Mouse (Mus musculus): Measurements from ENCODE around the gene Adamts17. TPM values are rescaled to one million over a fixed set of nuclear protein-coding genes. Genes with fewer than 3 reads are reported as not detected.

Adamts17 gene
- total and polyA plus RNA-seq, 3 experiments: not detected

GRCm38 (mm10) chr7:66847299-66847698, 7.8 kb downstream of the Adamts17 start:
- dilution Hi-C loops (cut with MboI; ENCODE audit: extremely low pct_ligation_motif_present, extremely low pct_unique_long_range_greater_than_20kb, low sequenced_read_pairs): no loop called here
- H3K9ac ChIP-seq (ENCODE audit: insufficient read depth, low read depth): no peak overlapping the region
- no peaks in the 10 kb centered on the region for H3K79me2 ChIP-seq (replicated peaks; ENCODE audit: control insufficient read depth, extremely low read depth, insufficient read depth, poor library complexity, severe bottlenecking)
- no peaks in the 10 kb centered on the region for H3K9me3 ChIP-seq (replicated peaks; ENCODE audit: low read length)
- H3K36me3 ChIP-seq (replicated peaks in 1 of 2; ENCODE audit: control insufficient read depth in 1 of 2, insufficient read depth in 1 of 2, low read length in 1 of 2): no peaks in the 10 kb centered on the region
- no peak overlapping the region for H3K4me2 ChIP-seq (ENCODE audit: insufficient read depth, low read depth, poor library complexity, severe bottlenecking)
- no peak overlapping the region for H3K4me3 ChIP-seq (replicated peaks in 1 of 3; ENCODE audit: low read depth in 2 of 3, low read length in 2 of 3, poor library complexity in 1 of 3)
- no peak for DNase-seq (ENCODE audit: extremely low read depth)
- peaks cover 69% of the 10 kb centered on the region for H3K27me3 ChIP-seq (replicated peaks)
- no peak for TF ChIP-seq MYC (IDR thresholded peaks at IDR 0.05; ENCODE audit: low read depth, low read length)
- TF ChIP-seq USF2 (conservative IDR thresholded peaks at IDR 0.05; ENCODE audit: low read depth, low read length): no peak
- TF ChIP-seq SMC3 (IDR thresholded peaks at IDR 0.05; ENCODE audit: low read depth, low read length): no peak
- no peak for TF ChIP-seq TCF12 (IDR thresholded peaks at IDR 0.05; ENCODE audit: low read depth, low read length)
- TF ChIP-seq MAFK (IDR thresholded peaks at IDR 0.05; ENCODE audit: insufficient replicate concordance, low read length): no peak
- no peak for TF ChIP-seq GABPA (IDR thresholded peaks at IDR 0.05; ENCODE audit: insufficient replicate concordance, low read depth, low read length)
- no peak for TF ChIP-seq NRF1 (IDR thresholded peaks at IDR 0.05; ENCODE audit: low read depth, low read length)
- TF ChIP-seq ZMIZ1 (IDR thresholded peaks at IDR 0.05; ENCODE audit: low read depth, low read length): no peak
- no peak for TF ChIP-seq CHD1 (IDR thresholded peaks at IDR 0.05; ENCODE audit: low read depth, low read length)
- TF ChIP-seq RAD21 (IDR thresholded peaks at IDR 0.05; ENCODE audit: low read depth, low read length): no peak
- TF ChIP-seq KAT2A (IDR thresholded peaks at IDR 0.05; ENCODE audit: insufficient replicate concordance, low read length): no peak
- TF ChIP-seq CTCF (conservative IDR thresholded peaks at IDR 0.05 in 1 of 2, IDR thresholded peaks at IDR 0.05 in 1 of 2; ENCODE audit: low read depth in 2 of 2, low read length in 2 of 2): no peak
- TF ChIP-seq BHLHE40 (IDR thresholded peaks at IDR 0.05; ENCODE audit: low read depth, low read length): no peak
- no peak for TF ChIP-seq ZC3H11A (IDR thresholded peaks at IDR 0.05; ENCODE audit: low read depth, low read length)
- TF ChIP-seq TBP (conservative IDR thresholded peaks at IDR 0.05; ENCODE audit: low read depth, low read length): no peak
- TF ChIP-seq PAX5 (IDR thresholded peaks at IDR 0.05; ENCODE audit: low read length): no peak
- no peak for TF ChIP-seq EP300 (IDR thresholded peaks at IDR 0.05; ENCODE audit: low read length)
- no peak for TF ChIP-seq MAX (IDR thresholded peaks at IDR 0.05; ENCODE audit: low read length)
- TF ChIP-seq RCOR1 (conservative IDR thresholded peaks at IDR 0.05; ENCODE audit: low read depth, low read length): no peak
- no peak overlapping the region for H3K27ac ChIP-seq (ENCODE audit: insufficient read depth, low read depth)
- in situ Hi-C loops (cut with MboI; ENCODE audit: low pct_ligation_motif_present, low pct_unique_long_range_greater_than_20kb, low sequenced_read_pairs): loop anchor here (25.0 kb wide), 1 partner anchor 365 kb away; the partner anchor contains the start of gene Lysmd4
- no peaks in the 10 kb centered on the region for H3K4me1 ChIP-seq (ENCODE audit: control insufficient read depth in 1 of 2, insufficient read depth in 2 of 2)

- Histone ChIP-seq H3K27me3 (replicated peaks) (peaks cover 63% of the 10 kb centered on the region), H3K27ac (ENCODE audit: insufficient read depth, low read depth) (no peak overlapping the region), H3K9me3 (replicated peaks; ENCODE audit: low read length) (no peaks in the 10 kb centered on the region), H3K9ac (ENCODE audit: insufficient read depth, low read depth) (no peak overlapping the region), H3K36me3 (replicated peaks in 1 of 2; ENCODE audit: control insufficient read depth in 1 of 2, insufficient read depth in 1 of 2, low read length in 1 of 2) (no peaks in the 10 kb centered on the region), H3K79me2 (replicated peaks; ENCODE audit: control insufficient read depth, extremely low read depth, insufficient read depth, poor library complexity, severe bottlenecking) (no peaks in the 10 kb centered on the region), H3K4me2 (ENCODE audit: insufficient read depth, low read depth, poor library complexity, severe bottlenecking) (no peak overlapping the region), H3K4me1 (ENCODE audit: control insufficient read depth in 1 of 2, insufficient read depth in 2 of 2) (no peaks in the 10 kb centered on the region), H3K4me3 (replicated peaks in 1 of 3; ENCODE audit: low read depth in 2 of 3, low read length in 2 of 3, poor library complexity in 1 of 3) (no peak overlapping the region)
- TF ChIP-seq JUN (IDR thresholded peaks at IDR 0.05; ENCODE audit: insufficient read depth, low read depth, low read length) (no peak), HCFC1 (IDR thresholded peaks at IDR 0.05; ENCODE audit: low read depth, low read length) (no peak), RCOR1 (conservative IDR thresholded peaks at IDR 0.05; ENCODE audit: low read depth, low read length) (no peak), CTCF (conservative IDR thresholded peaks at IDR 0.05 in 1 of 2, IDR thresholded peaks at IDR 0.05 in 1 of 2; ENCODE audit: low read depth in 2 of 2, low read length in 2 of 2) (no peak), CHD2 (IDR thresholded peaks at IDR 0.05; ENCODE audit: low read length) (no peak), MAZ (IDR thresholded peaks at IDR 0.05; ENCODE audit: low read depth, low read length) (no peak), TCF12 (IDR thresholded peaks at IDR 0.05; ENCODE audit: low read depth, low read length) (no peak), GABPA (IDR thresholded peaks at IDR 0.05; ENCODE audit: insufficient replicate concordance, low read depth, low read length) (no peak), SIN3A (IDR thresholded peaks at IDR 0.05; ENCODE audit: low read length) (no peak), ELF1 (IDR thresholded peaks at IDR 0.05; ENCODE audit: low read depth, low read length) (no peak), POLR2A (IDR thresholded peaks at IDR 0.05; ENCODE audit: low read depth, low read length) (no peak), ETS1 (conservative IDR thresholded peaks at IDR 0.05; ENCODE audit: low read depth, low read length) (no peak), NRF1 (IDR thresholded peaks at IDR 0.05; ENCODE audit: low read depth, low read length) (no peak), SMC3 (IDR thresholded peaks at IDR 0.05; ENCODE audit: low read depth, low read length) (no peak), UBTF (IDR thresholded peaks at IDR 0.05; ENCODE audit: low read depth, low read length) (no peak), MAX (IDR thresholded peaks at IDR 0.05; ENCODE audit: low read length) (no peak), KAT2A (IDR thresholded peaks at IDR 0.05; ENCODE audit: insufficient replicate concordance, low read length) (no peak), EP300 (IDR thresholded peaks at IDR 0.05; ENCODE audit: low read length) (no peak), USF2 (conservative IDR thresholded peaks at IDR 0.05; ENCODE audit: low read depth, low read length) (no peak)
- DNase-seq (ENCODE audit: extremely low read depth): no peak
- in situ Hi-C loops (cut with MboI; ENCODE audit: low pct_ligation_motif_present, low pct_unique_long_range_greater_than_20kb, low sequenced_read_pairs) (loop anchor here (25.0 kb wide), 1 partner anchor 363 kb away; the partner anchor contains the start of gene Lysmd4), dilution Hi-C loops (cut with MboI; ENCODE audit: extremely low pct_ligation_motif_present, extremely low pct_unique_long_range_greater_than_20kb, low sequenced_read_pairs) (no loop called here)
These were observed 9.8 kb downstream of the Adamts17 start for GRCm38 (mm10) chr7:66849316-66849715.
